Mouse (Mus musculus): ENCODE measurements at regions not wholly inside any gene's neighbourhood (a gene's known extent, or its start where the extent isn't known, plus 50 kb on each side); places are given as distances from the start of the nearest gene placed in this dataset.

DNA sequence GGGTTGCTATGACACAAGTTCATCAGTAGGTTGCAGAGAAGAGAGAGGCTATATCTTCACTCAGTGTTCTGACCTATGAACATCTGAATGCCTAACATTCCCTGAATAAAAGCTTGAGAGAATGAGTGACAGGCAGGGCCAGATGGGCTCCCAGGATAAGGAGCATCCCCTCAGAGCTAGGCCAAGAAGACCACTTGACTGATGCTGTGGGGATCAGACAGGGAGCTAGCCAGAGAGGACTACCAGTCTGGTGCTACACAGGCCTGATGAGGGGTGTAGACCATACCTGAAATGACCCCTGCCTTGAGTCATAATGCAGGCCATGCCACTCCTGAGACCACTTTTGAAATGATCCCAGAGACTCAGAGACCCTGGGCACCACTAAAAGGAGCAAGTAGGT, 228.1 kb upstream of the Cobl start:
- Histone ChIP-seq H3K27me3 (replicated peaks) (no peaks in the 10 kb centered on the region), H3K9ac (ENCODE audit: insufficient read depth, low read depth) (no peak overlapping the region), H3K4me2 (ENCODE audit: insufficient read depth, low read depth, poor library complexity, severe bottlenecking) (no peak overlapping the region), H3K4me1 (ENCODE audit: control insufficient read depth in 1 of 2, insufficient read depth in 2 of 2) (no peaks in the 10 kb centered on the region), H3K9me3 (replicated peaks; ENCODE audit: low read length) (peaks cover 55% of the 10 kb centered on the region), H3K36me3 (replicated peaks in 1 of 2; ENCODE audit: control insufficient read depth in 1 of 2, insufficient read depth in 1 of 2, low read length in 1 of 2) (no peaks in the 10 kb centered on the region), H3K79me2 (replicated peaks; ENCODE audit: control insufficient read depth, extremely low read depth, insufficient read depth, poor library complexity, severe bottlenecking) (no peaks in the 10 kb centered on the region), H3K27ac (ENCODE audit: insufficient read depth, low read depth) (no peak overlapping the region), H3K4me3 (replicated peaks in 1 of 3; ENCODE audit: low read depth in 2 of 3, low read length in 2 of 3, poor library complexity in 1 of 3) (no peak overlapping the region)
- no peak for DNase-seq (ENCODE audit: extremely low read depth)
- dilution Hi-C loops (cut with MboI; ENCODE audit: extremely low pct_ligation_motif_present, extremely low pct_unique_long_range_greater_than_20kb, low sequenced_read_pairs) (no loop called here), in situ Hi-C loops (cut with MboI; ENCODE audit: low pct_ligation_motif_present, low pct_unique_long_range_greater_than_20kb, low sequenced_read_pairs) (no loop called here)
- TF ChIP-seq EP300 (IDR thresholded peaks at IDR 0.05; ENCODE audit: low read length) (no peak), MAZ (IDR thresholded peaks at IDR 0.05; ENCODE audit: low read depth, low read length) (no peak), MAFK (IDR thresholded peaks at IDR 0.05; ENCODE audit: insufficient replicate concordance, low read length) (no peak), POLR2AphosphoS2 (IDR thresholded peaks at IDR 0.05; ENCODE audit: low read depth, low read length) (no peak), CTCF (conservative IDR thresholded peaks at IDR 0.05 in 1 of 2, IDR thresholded peaks at IDR 0.05 in 1 of 2; ENCODE audit: low read depth in 2 of 2, low read length in 2 of 2) (no peak), USF1 (IDR thresholded peaks at IDR 0.05; ENCODE audit: low read depth, low read length) (no peak), CHD2 (IDR thresholded peaks at IDR 0.05; ENCODE audit: low read length) (no peak), MXI1 (IDR thresholded peaks at IDR 0.05; ENCODE audit: low read depth, low read length) (no peak), TBP (conservative IDR thresholded peaks at IDR 0.05; ENCODE audit: low read depth, low read length) (no peak), ETS1 (conservative IDR thresholded peaks at IDR 0.05; ENCODE audit: low read depth, low read length) (no peak), ZMIZ1 (IDR thresholded peaks at IDR 0.05; ENCODE audit: low read depth, low read length) (no peak), GABPA (IDR thresholded peaks at IDR 0.05; ENCODE audit: insufficient replicate concordance, low read depth, low read length) (no peak), ZNF384 (IDR thresholded peaks at IDR 0.05; ENCODE audit: low read depth, low read length) (no peak), IRF4 (IDR thresholded peaks at IDR 0.05; ENCODE audit: low read depth, low read length) (no peak), SIN3A (IDR thresholded peaks at IDR 0.05; ENCODE audit: low read length) (no peak)

DNA sequence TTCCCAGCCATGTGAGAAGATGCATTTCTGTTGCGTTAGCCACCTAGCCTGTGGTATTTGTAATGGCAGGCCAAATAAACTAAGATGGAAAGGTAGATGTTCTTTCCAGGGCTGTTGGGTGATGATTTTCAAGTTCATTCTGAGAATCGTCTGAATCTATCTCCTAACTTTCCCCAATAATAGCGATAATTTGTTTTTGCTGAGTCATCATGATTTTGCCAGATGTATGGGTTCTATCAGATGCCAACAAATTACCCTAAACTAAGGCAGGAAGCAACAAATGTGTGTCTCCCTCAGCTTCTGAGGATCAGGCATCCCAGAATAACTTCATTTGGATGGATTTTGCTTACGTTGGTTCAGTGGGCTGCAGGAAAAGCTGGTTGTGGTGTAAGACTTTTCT, 222.0 kb upstream of the Cobl start:
- H3K4me3 ChIP-seq (replicated peaks in 1 of 3; ENCODE audit: low read depth in 2 of 3, low read length in 2 of 3, poor library complexity in 1 of 3): no peak overlapping the region
- no peak for DNase-seq (ENCODE audit: extremely low read depth)
- in situ Hi-C loops (cut with MboI; ENCODE audit: low pct_ligation_motif_present, low pct_unique_long_range_greater_than_20kb, low sequenced_read_pairs) (no loop called here), dilution Hi-C loops (cut with MboI; ENCODE audit: extremely low pct_ligation_motif_present, extremely low pct_unique_long_range_greater_than_20kb, low sequenced_read_pairs) (no loop called here)
- no peaks in the 10 kb centered on the region for H3K4me1 ChIP-seq (ENCODE audit: control insufficient read depth in 1 of 2, insufficient read depth in 2 of 2)
- no peak overlapping the region for H3K9ac ChIP-seq (ENCODE audit: insufficient read depth, low read depth)
- H3K9me3 ChIP-seq (replicated peaks; ENCODE audit: low read length): peaks cover 45% of the 10 kb centered on the region
- no peak overlapping the region for H3K4me2 ChIP-seq (ENCODE audit: insufficient read depth, low read depth, poor library complexity, severe bottlenecking)
- no peaks in the 10 kb centered on the region for H3K27me3 ChIP-seq (replicated peaks)
- no peak overlapping the region for H3K27ac ChIP-seq (ENCODE audit: insufficient read depth, low read depth)
- no peaks in the 10 kb centered on the region for H3K79me2 ChIP-seq (replicated peaks; ENCODE audit: control insufficient read depth, extremely low read depth, insufficient read depth, poor library complexity, severe bottlenecking)
- TF ChIP-seq KAT2A (IDR thresholded peaks at IDR 0.05; ENCODE audit: insufficient replicate concordance, low read length): no peak
- TF ChIP-seq MAZ (IDR thresholded peaks at IDR 0.05; ENCODE audit: low read depth, low read length): no peak
- TF ChIP-seq MEF2A (IDR thresholded peaks at IDR 0.05; ENCODE audit: borderline replicate concordance, low read depth, low read length): no peak
- no peak for TF ChIP-seq JUN (IDR thresholded peaks at IDR 0.05; ENCODE audit: insufficient read depth, low read depth, low read length)
- TF ChIP-seq USF1 (IDR thresholded peaks at IDR 0.05; ENCODE audit: low read depth, low read length): no peak
- no peak for TF ChIP-seq POLR2AphosphoS2 (IDR thresholded peaks at IDR 0.05; ENCODE audit: low read depth, low read length)
- peak; percentile 98 for TF ChIP-seq MAFK (IDR thresholded peaks at IDR 0.05; ENCODE audit: insufficient replicate concordance, low read length)
- TF ChIP-seq HCFC1 (IDR thresholded peaks at IDR 0.05; ENCODE audit: low read depth, low read length): no peak
- H3K36me3 ChIP-seq (replicated peaks in 1 of 2; ENCODE audit: control insufficient read depth in 1 of 2, insufficient read depth in 1 of 2, low read length in 1 of 2): no peaks in the 10 kb centered on the region

All from CH12.LX (cell line).